Mouse (Mus musculus) ES-E14 (cell line): ENCODE measurements at regions not wholly inside any gene's neighbourhood (a gene's known extent, or its start where the extent isn't known, plus 50 kb on each side); places are given as distances from the start of the nearest gene placed in this dataset.
"Not testable (repeated sequence)": the region's sequence is repeated elsewhere in the genome, so short reads cannot be mapped to it uniquely, and the experiment has no call there.

Source experiments
- DNase-seq: peaks from one replicate; pipeline ENCODE4 v3.0.0-alpha.2; 2013; ENCODE audit warnings: low read depth, low spot score
- H3K27ac ChIP-seq: 2 replicates; pipeline ENCODE4 v1.5.1; 2012; ENCODE audit warnings: low read depth, mild to moderate bottlenecking, low read length, moderate library complexity, mixed read lengths; ENCODE audit not compliant: poor library complexity, insufficient read depth, severe bottlenecking
- H3K36me3 ChIP-seq: 2 replicates; pipeline ENCODE4 v1.6.1; 2012; ENCODE audit warnings: mild to moderate bottlenecking, low read length, moderate library complexity, mixed read lengths; ENCODE audit not compliant: control insufficient read depth, poor library complexity, insufficient read depth, severe bottlenecking
- H3K4me1 ChIP-seq, 2 experiments: fragments of 150-350 bp in 1 of 2; sonication (generic) in 1 of 2; 2 replicates each; pipeline ENCODE4 v1.6.1; 2012; ENCODE audit warnings: low read length in 2 of 2, mild to moderate bottlenecking in 1 of 2, mixed read lengths in 1 of 2; ENCODE audit not compliant: control insufficient read depth in 2 of 2, insufficient read depth in 2 of 2, poor library complexity in 1 of 2
- H3K4me3 ChIP-seq, 2 experiments: fragments of 150-350 bp in 1 of 2; sonication (generic) in 1 of 2; 2 replicates each; pipeline ENCODE4 v1.5.1; 2012; ENCODE audit warnings: low read length in 2 of 2, low read depth in 1 of 2, mild to moderate bottlenecking in 1 of 2, mixed read lengths in 1 of 2; ENCODE audit not compliant: insufficient read depth in 1 of 2, poor library complexity in 1 of 2, severe bottlenecking in 1 of 2
- H3K9ac ChIP-seq: 2 replicates; pipeline ENCODE4 v1.6.1; 2012; ENCODE audit warnings: low read depth, mild to moderate bottlenecking, low read length, mixed read lengths; ENCODE audit not compliant: poor library complexity, insufficient read depth, severe bottlenecking
- H3K9me3 ChIP-seq: fragments of 150-350 bp; sonication (generic); 2 replicates; pipeline ENCODE4 v1.6.1; 2012; ENCODE audit warnings: low read depth, mild to moderate bottlenecking, low read length; ENCODE audit not compliant: control insufficient read depth, insufficient read depth
- CHD2 ChIP-seq: IDR thresholded peaks from 2 replicates; pipeline ENCODE4 v1.6.1; 2014; ENCODE audit warnings: mild to moderate bottlenecking, low read depth, low read length, inconsistent platforms
- HCFC1 ChIP-seq: IDR thresholded peaks from 2 replicates; pipeline ENCODE4 v1.6.1; 2012; ENCODE audit warnings: low read length, inconsistent platforms, borderline replicate concordance; ENCODE audit not compliant: insufficient read depth
- MAFK ChIP-seq: IDR thresholded peaks from 2 replicates; pipeline ENCODE4 v1.6.1; 2014; ENCODE audit warnings: mild to moderate bottlenecking, low read depth, low read length, inconsistent platforms; ENCODE audit not compliant: insufficient read depth
- ZC3H11A ChIP-seq: IDR thresholded peaks from 2 replicates; pipeline ENCODE4 v1.6.1; 2012; ENCODE audit warnings: low read depth, mild to moderate bottlenecking, inconsistent platforms, low read length, borderline replicate concordance
- ZNF384 ChIP-seq: IDR thresholded peaks from 2 replicates; pipeline ENCODE4 v1.6.1; 2012; ENCODE audit warnings: low read depth, low read length, inconsistent platforms
- in situ Hi-C, 2 experiments: fragments of 600-800 bp; cut with MboI; formaldehyde crosslinking; loops; one replicate each; pipeline ENCODE4 v1.15.1; 2025; ENCODE audit warnings: low sequenced_read_pairs in 2 of 2, inconsistent platforms in 1 of 2; ENCODE audit not compliant: unreplicated experiment in 2 of 2

DNA sequence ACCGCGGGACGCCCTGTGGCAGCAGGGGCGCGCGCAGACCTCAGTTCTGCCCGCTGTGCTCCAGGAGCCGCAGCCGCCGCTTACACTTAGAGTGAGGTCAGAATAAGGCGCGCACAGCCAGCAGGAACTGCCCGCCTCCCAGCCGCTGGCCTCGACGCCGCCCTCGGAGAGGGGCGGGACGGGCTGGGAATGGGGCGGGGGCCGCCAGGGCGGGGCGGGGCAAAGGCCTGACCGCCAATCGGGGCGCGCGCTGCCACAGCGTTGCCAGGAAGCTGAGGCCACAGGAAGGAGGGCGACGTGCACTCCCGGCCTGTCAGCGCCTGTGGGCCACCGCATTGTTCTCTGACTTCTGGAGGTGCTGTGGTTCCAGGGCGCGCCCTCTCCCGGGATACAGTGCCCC lies 174.7 kb upstream of the Asap2 start:
- DNase-seq = peak; percentile 85
- TF ChIP-seq ZC3H11A (no peak), ZNF384 (no peak), MAFK (no peak), CHD2 (no peak), HCFC1 (no peak)
- H3K9ac ChIP-seq = peak overlapping the region; percentile 93
- in situ Hi-C loops = no loop called here
- H3K9me3 ChIP-seq = no peaks in the 10 kb centered on the region
- H3K4me3 ChIP-seq = peak overlapping the region; percentile 86
- peak overlapping the region; percentile 90 for H3K27ac ChIP-seq
- peaks cover 0 to 2% of the 10 kb centered on the region in 2 experiments; a peak in 1 of 4 replicates for H3K4me1 ChIP-seq
- peaks cover 4% of the 10 kb centered on the region; the same call in 1 of the 2 replicates for H3K36me3 ChIP-seq

GRCm38 (mm10) chr12:20843661-20844320 lies 146.5 kb upstream of the Asap2 start:
- peak; percentile 22 for DNase-seq
- H3K4me3 ChIP-seq, H3K4me1 ChIP-seq, H3K9me3 ChIP-seq, H3K9ac ChIP-seq, H3K36me3 ChIP-seq, in situ Hi-C loops: not testable (repeated sequence)
- H3K27ac ChIP-seq = peak overlapping the region; percentile 81; the same call in 1 of the 2 replicates

- H3K9me3 ChIP-seq, in situ Hi-C loops, H3K4me3 ChIP-seq, H3K4me1 ChIP-seq, H3K36me3 ChIP-seq, H3K9ac ChIP-seq, H3K27ac ChIP-seq: not testable (repeated sequence)
- peak; percentile 50 for DNase-seq
Measured at GRCm38 (mm10) chr12:20844873-20845272, 145.4 kb upstream of the Asap2 start.

DNA sequence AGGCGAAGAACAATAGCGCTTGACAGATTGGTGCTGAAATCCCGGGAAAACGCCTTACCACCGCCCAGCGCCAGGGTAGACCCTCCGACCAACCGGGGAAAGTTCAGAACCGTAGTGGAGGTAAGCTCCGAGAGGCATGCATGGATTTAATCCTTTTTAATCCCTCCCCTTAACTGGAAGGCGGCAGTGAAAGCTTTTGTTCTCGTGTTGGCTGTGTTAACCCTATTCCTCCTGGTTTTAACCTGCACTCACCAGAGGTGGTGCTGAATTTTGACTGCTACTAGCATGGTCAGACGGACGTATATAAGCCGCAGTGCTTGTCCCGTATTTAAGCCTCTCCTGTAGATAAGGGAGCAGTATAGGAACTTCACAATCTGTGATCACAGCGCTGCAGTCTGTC lies 145.0 kb upstream of the Asap2 start:
- peaks cover 5% of the 10 kb centered on the region; the same call in 1 of the 2 replicates for H3K9me3 ChIP-seq
- no peak overlapping the region; the same call in 1 of the 2 replicates for H3K27ac ChIP-seq
- H3K9ac ChIP-seq = no peak overlapping the region
- TF ChIP-seq HCFC1 (no peak), ZNF384 (no peak), CHD2 (no peak), MAFK (no peak), ZC3H11A (no peak)
- H3K4me1 ChIP-seq = no peaks in the 10 kb centered on the region
- no peak overlapping the region; a peak in 1 of 4 replicates for H3K4me3 ChIP-seq
- DNase-seq = peak; percentile 3
- no peaks in the 10 kb centered on the region for H3K36me3 ChIP-seq
- in situ Hi-C loops = no loop called here

- H3K27ac ChIP-seq, H3K9ac ChIP-seq, H3K4me3 ChIP-seq, H3K4me1 ChIP-seq, in situ Hi-C loops, DNase-seq, H3K36me3 ChIP-seq, H3K9me3 ChIP-seq: not testable (repeated sequence)
Measured at GRCm38 (mm10) chr12:20884104-20884503, 106.2 kb upstream of the Asap2 start.

DNA sequence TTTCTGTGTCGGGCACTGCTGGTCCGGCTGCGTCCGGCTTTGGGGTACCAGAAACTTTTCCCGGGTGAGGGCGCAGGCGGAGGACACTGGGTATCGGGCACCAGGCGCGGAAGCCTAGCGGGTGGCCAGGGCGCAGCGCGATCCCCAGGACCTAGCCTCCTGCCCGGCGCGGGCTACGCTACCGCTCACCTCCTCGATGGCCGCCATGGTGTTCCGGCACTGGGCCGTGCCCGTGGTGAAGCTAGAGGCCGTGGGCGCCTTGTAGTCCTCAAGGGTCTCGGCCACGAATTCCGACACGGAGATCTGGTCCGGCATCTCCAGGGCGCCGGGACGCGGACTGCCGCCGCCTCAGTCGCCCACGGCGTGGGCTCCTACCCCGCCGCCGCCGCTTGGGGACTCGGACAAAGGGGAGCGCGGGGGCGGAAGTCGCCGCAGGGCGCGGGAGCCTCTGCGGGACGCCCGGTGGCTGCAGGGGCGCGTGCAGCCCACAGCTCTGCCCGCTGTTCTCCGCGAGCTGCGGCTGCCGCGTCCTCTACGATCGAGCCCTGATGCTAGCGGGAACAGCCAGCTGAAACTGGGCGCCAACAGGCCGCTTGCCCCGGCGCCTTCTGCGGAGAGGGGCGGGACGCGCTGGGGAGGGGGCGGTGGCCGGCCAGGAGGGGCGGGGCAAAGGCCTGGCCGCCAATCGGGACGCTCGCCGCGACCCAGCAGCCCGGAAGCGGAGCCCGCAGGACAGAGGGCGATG lies 69.4 kb upstream of the Asap2 start:
- in situ Hi-C loops, H3K9me3 ChIP-seq, H3K27ac ChIP-seq, H3K4me1 ChIP-seq, H3K36me3 ChIP-seq: not testable (repeated sequence)
- Histone ChIP-seq H3K4me3 (peak overlapping the region; percentile 79 to 99), H3K9ac (peak overlapping the region; percentile 94)
- DNase-seq = peak; percentile 50

GRCm38 (mm10) chr12:20921398-20922023 lies 68.7 kb upstream of the Asap2 start:
- in situ Hi-C loops, H3K27ac ChIP-seq, H3K4me1 ChIP-seq, H3K9me3 ChIP-seq, H3K36me3 ChIP-seq: not testable (repeated sequence)
- DNase-seq = peak; percentile 9
- H3K4me3 ChIP-seq = peak overlapping the region; percentile 17 to 99
- H3K9ac ChIP-seq = peak overlapping the region; percentile 34; the same call in 1 of the 2 replicates
